Mouse (Mus musculus) lung, adult 18-20 months (tissue): ENCODE measurements around the gene Olfr723.
"Not testable (repeated sequence)": the region's sequence is repeated elsewhere in the genome, so short reads cannot be mapped to it uniquely, and the experiment has no call there.

Source experiments
- DNase-seq, 2 experiments: peaks; one replicate each; pipeline ENCODE4 v3.0.0; 2022; ENCODE audit warnings: mixed read lengths in 2 of 2

The Olfr723 gene

DNA sequence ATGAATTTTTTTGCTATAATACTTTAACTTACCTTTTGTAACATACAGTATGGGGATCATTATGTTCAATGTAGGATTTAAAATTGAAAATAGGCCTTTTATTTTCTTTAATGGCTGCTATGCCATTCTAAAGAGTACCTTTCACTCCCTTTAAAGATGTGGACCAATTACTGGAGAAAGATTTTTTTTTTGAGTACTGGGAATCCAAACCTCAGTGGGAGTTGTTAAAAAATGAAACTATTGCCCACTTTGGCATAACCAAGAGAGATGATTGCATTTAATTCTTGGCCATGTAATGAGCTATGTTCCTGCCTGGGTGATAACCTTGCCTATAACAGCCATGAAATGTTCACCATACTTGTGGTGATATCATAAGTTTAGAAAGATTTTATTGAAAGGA, at the start of gene Olfr723:
Olfr723 (minus strand) TSS at position 101 of the 400 bp plus-strand sequence.
- not testable (repeated sequence) for DNase-seq

DNA sequence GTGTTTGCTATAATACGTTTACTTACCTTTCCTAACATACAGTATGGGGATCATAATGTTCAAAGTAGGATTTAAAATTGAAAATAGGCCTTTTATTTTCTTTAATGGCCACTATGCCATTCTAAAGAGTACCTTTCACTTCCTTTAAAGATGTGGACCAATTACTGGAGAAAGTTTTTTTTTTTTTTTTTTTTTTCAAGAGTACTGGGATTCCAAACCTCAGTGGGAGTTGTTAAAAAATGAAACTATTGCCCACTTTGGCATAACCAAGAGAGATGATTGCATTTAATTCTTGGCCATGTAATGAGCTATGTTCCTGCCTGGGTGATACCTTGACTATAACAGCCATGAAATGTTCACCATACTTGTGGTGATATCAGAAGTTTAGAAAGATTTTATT, 31.6 kb upstream of the Olfr723 start, which contains the start of gene Olfr724:
Olfr724 (minus strand) TSS at position 101 of the 400 bp plus-strand sequence.
- DNase-seq, result not testable (repeated sequence)

DNA sequence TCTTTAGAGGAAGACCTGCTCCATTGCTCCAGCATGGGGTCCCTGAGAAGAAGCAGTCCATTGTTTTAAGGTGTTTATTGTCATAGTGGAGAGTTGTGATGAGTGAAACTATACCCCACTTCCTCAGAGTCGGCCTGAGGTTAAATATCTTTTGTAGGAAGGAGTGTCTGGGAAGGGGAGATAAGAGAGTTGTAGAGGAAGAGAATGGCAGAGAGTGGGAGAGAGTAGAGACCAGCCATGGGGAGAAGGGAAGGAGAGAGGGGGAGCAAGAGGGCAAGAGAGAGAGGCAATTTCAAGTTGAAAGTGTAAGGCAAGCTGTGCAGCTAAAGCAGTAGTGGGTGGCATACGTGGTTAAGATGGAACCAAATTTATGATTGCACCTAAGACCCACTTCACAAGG, 24.3 kb upstream of the Olfr723 start:
- DNase-seq, result no peak

DNA sequence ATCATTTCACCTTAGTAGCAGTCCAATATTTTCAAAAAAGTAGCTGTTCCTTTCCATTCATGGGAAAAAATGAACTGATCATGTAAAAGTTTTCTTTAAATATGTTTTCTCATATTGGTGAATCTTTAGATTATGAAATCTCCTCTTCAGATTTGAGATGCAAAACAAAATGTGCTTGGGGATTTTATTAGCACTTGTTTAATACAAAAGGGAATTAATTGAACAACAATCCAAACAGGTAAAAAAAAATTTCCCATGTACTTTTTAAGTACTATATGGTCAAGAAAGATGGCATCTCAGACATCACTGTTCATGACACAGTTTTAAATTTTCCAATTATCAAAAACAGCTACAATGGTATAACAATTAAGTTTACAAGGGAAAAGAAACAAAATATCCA, 29.7 kb downstream of the Olfr723 start, which contains the start of gene Olfr722:
Olfr722 (minus strand) TSS at position 101 of the 400 bp plus-strand sequence.
- no peak for DNase-seq
